Mouse (Mus musculus) yolk sac, embryonic 10.5 days (tissue): ENCODE data around the gene Smarce1.

Source experiments
- DNase-seq: peaks from one replicate; pipeline ENCODE4 v3.0.0-alpha.2; 2017; ENCODE audit warnings: low spot score

Gene Smarce1

GRCm38 (mm10) chr11:99169438-99169837 lies 61.4 kb downstream of the Smarce1 start:
- no peak for DNase-seq

DNA sequence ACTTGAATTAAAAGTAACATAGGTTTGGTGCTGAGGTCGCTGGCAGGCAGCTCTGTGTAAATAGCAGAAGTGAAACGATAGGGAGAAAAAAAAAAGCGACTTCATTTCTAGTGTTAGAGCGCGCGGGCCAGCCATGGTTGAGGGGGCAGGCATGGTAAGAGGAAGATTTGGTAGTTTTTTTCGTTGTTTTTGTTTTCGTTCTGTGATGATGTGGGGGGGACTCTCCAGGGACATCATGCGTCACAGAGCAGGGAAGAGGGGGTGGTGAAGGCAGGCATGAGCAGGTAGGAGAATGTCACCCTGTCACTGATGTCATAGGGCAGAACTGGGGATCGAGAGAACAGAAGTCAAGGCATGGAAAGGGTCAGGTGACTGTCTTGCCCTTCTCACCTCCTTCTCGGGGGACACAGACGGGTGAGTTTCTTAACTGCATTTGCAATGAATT lies 62.8 kb downstream of the Smarce1 start:
- DNase-seq, result no peak

DNA sequence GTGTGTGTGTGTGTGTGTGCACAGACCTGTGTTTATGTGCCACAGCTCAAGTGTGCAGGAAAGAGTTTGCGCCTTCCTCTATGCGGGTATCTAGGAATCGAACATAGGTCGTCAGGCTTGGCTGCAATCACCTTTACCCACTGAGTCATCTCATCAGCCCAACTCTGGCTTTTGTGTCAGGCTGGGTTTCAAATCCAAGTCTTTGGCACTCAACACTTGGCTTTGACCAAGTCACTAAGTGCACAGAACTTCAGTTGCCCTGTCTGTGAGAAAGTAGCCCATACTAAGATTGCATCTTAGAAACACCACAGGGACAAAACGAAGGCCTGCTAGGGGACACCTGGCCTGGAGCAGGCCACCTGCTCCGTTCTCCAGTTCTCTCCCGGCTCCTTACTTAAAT lies 63.2 kb downstream of the Smarce1 start:
- no peak for DNase-seq

DNA sequence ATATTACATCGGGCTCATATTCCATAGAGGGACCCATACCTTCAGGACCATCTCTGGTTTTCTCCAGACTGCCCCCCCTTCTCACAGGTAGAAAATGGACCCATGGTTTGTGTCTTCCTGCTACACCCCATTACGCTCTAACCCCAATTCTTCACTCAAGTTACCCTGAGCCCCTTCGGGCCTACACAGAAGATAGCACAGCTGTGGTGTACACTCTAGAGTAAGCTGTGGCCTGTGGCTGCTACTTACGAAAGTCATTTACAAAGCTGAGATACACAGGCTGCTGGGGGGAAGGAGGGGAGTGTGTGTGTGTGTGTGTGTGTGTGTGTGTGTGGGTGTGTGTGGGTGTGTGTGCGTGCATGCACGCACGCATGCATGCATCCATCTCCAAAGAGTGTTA lies 64.6 kb downstream of the Smarce1 start:
- DNase-seq, result no peak

DNA sequence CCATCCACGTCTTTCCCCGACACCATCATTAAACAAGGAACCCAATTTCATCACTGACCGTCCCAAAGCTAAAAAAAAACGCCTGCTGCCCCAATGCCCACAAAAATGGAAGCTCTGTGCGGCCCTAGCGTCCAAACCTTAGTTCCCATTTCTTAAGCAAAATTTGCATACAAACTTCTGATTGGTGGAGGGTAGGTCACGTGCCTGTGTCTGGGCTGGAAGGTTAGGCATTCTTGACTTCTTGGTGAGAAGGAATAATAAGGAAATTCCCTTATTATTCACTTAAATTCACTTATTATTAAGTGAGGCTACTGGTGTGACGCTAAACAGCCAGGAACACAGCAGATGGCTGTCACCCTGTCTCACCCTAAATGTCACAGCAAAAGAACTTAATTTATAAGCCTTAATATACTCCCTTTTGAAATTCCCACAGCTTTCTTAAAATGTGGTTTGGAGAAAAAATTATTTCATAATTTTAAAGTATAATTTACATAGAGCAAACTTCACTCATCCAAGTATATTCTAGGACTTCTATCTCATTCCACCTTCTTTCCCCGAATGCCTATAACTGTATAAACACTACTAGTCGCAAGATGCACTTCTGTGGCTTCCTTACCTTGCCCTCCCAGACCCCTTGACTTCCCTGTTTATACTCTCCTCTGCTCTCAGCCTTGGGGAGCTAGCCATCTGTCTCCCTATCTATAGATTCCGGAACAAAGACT lies 65.6 kb downstream of the Smarce1 start:
- no peak for DNase-seq

DNA sequence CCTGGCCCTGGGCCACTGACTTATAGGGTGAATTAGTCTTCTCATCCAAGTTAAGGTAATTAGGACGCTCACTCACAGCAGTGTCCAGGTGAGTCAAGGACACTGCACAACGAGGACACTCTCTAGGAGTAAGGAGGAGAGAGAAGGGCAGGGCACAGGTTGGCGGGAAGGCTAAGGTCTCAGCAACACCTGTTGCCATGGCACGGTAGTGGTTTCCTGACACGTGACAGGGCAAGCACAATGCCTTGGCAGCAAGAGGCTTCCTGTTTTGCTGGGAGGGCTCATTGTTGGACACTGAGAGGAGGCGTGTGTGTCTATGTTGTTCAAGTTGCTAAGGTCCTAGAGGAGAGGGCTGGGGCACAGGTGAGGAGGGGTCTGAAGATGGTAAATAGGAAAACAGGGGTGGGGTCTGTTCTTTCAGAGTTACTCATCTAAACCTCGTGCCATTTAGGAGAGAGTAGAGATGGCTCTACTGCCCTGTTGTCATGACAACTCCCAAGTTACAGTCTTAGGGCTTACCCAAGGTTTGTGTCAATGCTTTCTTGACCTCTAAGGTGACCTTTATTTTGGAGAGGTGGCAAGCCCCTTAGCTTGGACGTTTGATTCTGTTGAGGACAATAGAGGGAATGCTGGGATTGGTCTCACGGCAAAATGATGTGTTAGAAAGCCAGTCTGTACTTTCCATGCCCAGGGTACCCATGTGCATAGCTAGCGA lies 67.7 kb downstream of the Smarce1 start:
- DNase-seq, result no peak

DNA sequence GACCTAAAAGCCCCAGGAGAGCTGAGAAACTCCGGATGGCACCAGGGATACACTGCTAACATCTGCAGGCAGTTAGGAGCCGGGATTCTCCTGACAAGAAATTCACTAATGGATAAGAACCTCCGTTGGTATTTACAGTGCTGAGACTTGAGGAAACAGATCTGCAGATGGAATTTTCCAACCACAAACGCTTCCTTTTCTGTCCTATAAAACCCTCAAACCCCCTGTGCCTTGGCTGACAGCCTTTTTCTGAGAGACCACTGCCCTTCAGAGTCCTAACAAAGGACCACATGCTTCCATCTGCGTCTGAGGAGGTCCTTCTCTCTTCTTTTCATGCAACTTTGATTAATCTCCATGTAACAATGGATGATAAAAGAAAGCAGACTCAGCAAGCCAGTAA lies 69.2 kb downstream of the Smarce1 start:
- no peak for DNase-seq

- no peak for DNase-seq
Observed at GRCm38 (mm10) chr11:99160228-99160627, 70.6 kb downstream of the Smarce1 start.
